Mouse (Mus musculus): ENCODE data around the gene Ptprj. TPM values are rescaled to one million over a fixed set of nuclear protein-coding genes. Genes with fewer than 3 reads are reported as not detected.
"Not testable (repeated sequence)": the region's sequence is repeated elsewhere in the genome, so short reads cannot be mapped to it uniquely, and the experiment has no call there.

Gene Ptprj
- polyA plus RNA-seq, 1 experiment from 2014 or later, result 2.9 TPM

GRCm38 (mm10) chr2:90574536-90574935 is 5.9 kb downstream of the Ptprj start:
- ATAC-seq (ENCODE audit: low FRiP score), result no peak

GRCm38 (mm10) chr2:90573640-90574526 is 6.6 kb downstream of the Ptprj start:
- H3K4me2 ChIP-seq (replicated peaks; ENCODE audit: low read depth, low read length), result no peak overlapping the region
- no peak overlapping the region for H3K9ac ChIP-seq (ENCODE audit: low read depth, low read length)
- H3K4me1 ChIP-seq (replicated peaks; ENCODE audit: control insufficient read depth, insufficient read depth, low read length), result no peaks in the 10 kb centered on the region
- H3K27ac ChIP-seq (ENCODE audit: low read depth, low read length), result no peak overlapping the region
- H3K9me3 ChIP-seq (ENCODE audit: control insufficient read depth, low read length), result no peaks in the 10 kb centered on the region
- H3K36me3 ChIP-seq (ENCODE audit: control insufficient read depth, insufficient read depth, low read length), result no peaks in the 10 kb centered on the region
- ATAC-seq (ENCODE audit: low FRiP score) (no peak), DNase-seq (ENCODE audit: low spot score) (no peak)
- H3K27me3 ChIP-seq (ENCODE audit: control insufficient read depth, insufficient read depth, low read length), result no peaks in the 10 kb centered on the region
- 81% methylated on average over 17 of the region's 17 CpGs for WGBS
- no peak overlapping the region for H3K4me3 ChIP-seq (ENCODE audit: low read depth, low read length)

More at GRCm38 (mm10) chr2:90574536-90574935, 5.9 kb downstream of the Ptprj start:
- no peaks in the 10 kb centered on the region for H3K27me3 ChIP-seq (ENCODE audit: control insufficient read depth, insufficient read depth, low read length)
- H3K9ac ChIP-seq (ENCODE audit: low read depth, low read length), result no peak overlapping the region
- no peak overlapping the region for H3K4me3 ChIP-seq (ENCODE audit: low read depth, low read length)
- no peak overlapping the region for H3K4me2 ChIP-seq (replicated peaks; ENCODE audit: low read depth, low read length)
- 78% methylated on average over 8 of the region's 8 CpGs for WGBS
- no peak overlapping the region for H3K27ac ChIP-seq (ENCODE audit: low read depth, low read length)
- H3K9me3 ChIP-seq (ENCODE audit: control insufficient read depth, low read length), result no peaks in the 10 kb centered on the region
- no peaks in the 10 kb centered on the region for H3K4me1 ChIP-seq (replicated peaks; ENCODE audit: control insufficient read depth, insufficient read depth, low read length)
- no peaks in the 10 kb centered on the region for H3K36me3 ChIP-seq (ENCODE audit: control insufficient read depth, insufficient read depth, low read length)
- no peak for DNase-seq (ENCODE audit: low spot score)

GRCm38 (mm10) chr2:90572126-90572525 is 8.3 kb downstream of the Ptprj start:
- Histone ChIP-seq H3K4me2 (replicated peaks; ENCODE audit: low read depth, low read length) (no peak overlapping the region), H3K27ac (ENCODE audit: low read depth, low read length) (no peak overlapping the region), H3K9ac (ENCODE audit: low read depth, low read length) (no peak overlapping the region), H3K4me3 (ENCODE audit: low read depth, low read length) (no peak overlapping the region), H3K27me3 (ENCODE audit: control insufficient read depth, insufficient read depth, low read length) (no peaks in the 10 kb centered on the region), H3K4me1 (replicated peaks; ENCODE audit: control insufficient read depth, insufficient read depth, low read length) (no peaks in the 10 kb centered on the region), H3K36me3 (ENCODE audit: control insufficient read depth, insufficient read depth, low read length) (no peaks in the 10 kb centered on the region), H3K9me3 (ENCODE audit: control insufficient read depth, low read length) (no peaks in the 10 kb centered on the region)
- DNase-seq (ENCODE audit: low spot score), result no peak
- WGBS, result 67% methylated on average over 5 of the region's 5 CpGs
- ATAC-seq (ENCODE audit: low FRiP score), result no peak

- 89% methylated on average over 6 of the region's 6 CpGs for WGBS
- not testable (repeated sequence) for DNase-seq (ENCODE audit: low spot score)
These were observed 9.0 kb downstream of the Ptprj start for GRCm38 (mm10) chr2:90571399-90571798.

GRCm38 (mm10) chr2:90570871-90571270 is 9.6 kb downstream of the Ptprj start:
- Histone ChIP-seq H3K27me3 (ENCODE audit: control insufficient read depth, insufficient read depth, low read length) (no peaks in the 10 kb centered on the region), H3K27ac (ENCODE audit: low read depth, low read length) (no peak overlapping the region), H3K9me3 (ENCODE audit: control insufficient read depth, low read length) (no peaks in the 10 kb centered on the region), H3K4me1 (replicated peaks; ENCODE audit: control insufficient read depth, insufficient read depth, low read length) (no peaks in the 10 kb centered on the region), H3K9ac (ENCODE audit: low read depth, low read length) (no peak overlapping the region), H3K36me3 (ENCODE audit: control insufficient read depth, insufficient read depth, low read length) (no peaks in the 10 kb centered on the region), H3K4me2 (replicated peaks; ENCODE audit: low read depth, low read length) (no peak overlapping the region), H3K4me3 (ENCODE audit: low read depth, low read length) (no peak overlapping the region)
- ATAC-seq (ENCODE audit: low FRiP score) (no peak), DNase-seq (ENCODE audit: low spot score) (no peak)
- 96% methylated on average over 2 of the region's 2 CpGs for WGBS

More at GRCm38 (mm10) chr2:90571399-90571798, 9.0 kb downstream of the Ptprj start:
- not testable (repeated sequence) for H3K4me1 ChIP-seq (replicated peaks; ENCODE audit: control insufficient read depth, insufficient read depth, low read length); H3K27ac ChIP-seq (ENCODE audit: low read depth, low read length); H3K9ac ChIP-seq (ENCODE audit: low read depth, low read length); H3K4me3 ChIP-seq (ENCODE audit: low read depth, low read length); ATAC-seq (ENCODE audit: low FRiP score); H3K27me3 ChIP-seq (ENCODE audit: control insufficient read depth, insufficient read depth, low read length); H3K36me3 ChIP-seq (ENCODE audit: control insufficient read depth, insufficient read depth, low read length); H3K4me2 ChIP-seq (replicated peaks; ENCODE audit: low read depth, low read length); H3K9me3 ChIP-seq (ENCODE audit: control insufficient read depth, low read length)

- Histone ChIP-seq H3K9ac (ENCODE audit: low read depth, low read length) (no peak overlapping the region), H3K27me3 (ENCODE audit: control insufficient read depth, insufficient read depth, low read length) (no peaks in the 10 kb centered on the region), H3K27ac (ENCODE audit: low read depth, low read length) (no peak overlapping the region), H3K4me3 (ENCODE audit: low read depth, low read length) (no peak overlapping the region), H3K4me2 (replicated peaks; ENCODE audit: low read depth, low read length) (no peak overlapping the region; the same call in 1 of the 2 replicates), H3K9me3 (ENCODE audit: control insufficient read depth, low read length) (no peaks in the 10 kb centered on the region), H3K36me3 (ENCODE audit: control insufficient read depth, insufficient read depth, low read length) (no peaks in the 10 kb centered on the region), H3K4me1 (replicated peaks; ENCODE audit: control insufficient read depth, insufficient read depth, low read length) (no peaks in the 10 kb centered on the region)
- ATAC-seq (ENCODE audit: low FRiP score) (no peak), DNase-seq (ENCODE audit: low spot score) (no peak)
- 93% methylated on average over 10 of the region's 10 CpGs for WGBS
These were observed 10.2 kb downstream of the Ptprj start for GRCm38 (mm10) chr2:90570216-90570615.

GRCm38 (mm10) chr2:90568961-90569481 is 11.4 kb downstream of the Ptprj start:
- H3K9ac ChIP-seq (ENCODE audit: low read depth, low read length), result no peak overlapping the region
- WGBS, result 87% methylated on average over 7 of the region's 7 CpGs
- H3K36me3 ChIP-seq (ENCODE audit: control insufficient read depth, insufficient read depth, low read length), result no peaks in the 10 kb centered on the region
- H3K9me3 ChIP-seq (ENCODE audit: control insufficient read depth, low read length), result no peaks in the 10 kb centered on the region
- DNase-seq (ENCODE audit: low spot score), result no peak
- H3K27ac ChIP-seq (ENCODE audit: low read depth, low read length), result no peak overlapping the region
- H3K4me3 ChIP-seq (ENCODE audit: low read depth, low read length), result no peak overlapping the region
- ATAC-seq (ENCODE audit: low FRiP score), result no peak
- H3K4me1 ChIP-seq (replicated peaks; ENCODE audit: control insufficient read depth, insufficient read depth, low read length), result no peaks in the 10 kb centered on the region
- no peak overlapping the region for H3K4me2 ChIP-seq (replicated peaks; ENCODE audit: low read depth, low read length)
- H3K27me3 ChIP-seq (ENCODE audit: control insufficient read depth, insufficient read depth, low read length), result no peaks in the 10 kb centered on the region

GRCm38 (mm10) chr2:90568091-90568490 is 12.4 kb downstream of the Ptprj start:
- Histone ChIP-seq H3K36me3 (ENCODE audit: control insufficient read depth, insufficient read depth, low read length) (no peaks in the 10 kb centered on the region), H3K4me2 (replicated peaks; ENCODE audit: low read depth, low read length) (no peak overlapping the region), H3K27ac (ENCODE audit: low read depth, low read length) (no peak overlapping the region), H3K9me3 (ENCODE audit: control insufficient read depth, low read length) (no peaks in the 10 kb centered on the region), H3K9ac (ENCODE audit: low read depth, low read length) (no peak overlapping the region), H3K4me3 (ENCODE audit: low read depth, low read length) (no peak overlapping the region), H3K27me3 (ENCODE audit: control insufficient read depth, insufficient read depth, low read length) (no peaks in the 10 kb centered on the region), H3K4me1 (replicated peaks; ENCODE audit: control insufficient read depth, insufficient read depth, low read length) (no peaks in the 10 kb centered on the region)
- ATAC-seq (ENCODE audit: low FRiP score), result no peak
- 91% methylated on average over 7 of the region's 7 CpGs for WGBS
- DNase-seq (ENCODE audit: low spot score), result no peak

All from hindbrain, embryonic 11.5 days (tissue).